Mouse (Mus musculus): ENCODE results near the gene Auh. TPM values are rescaled to one million over a fixed set of nuclear protein-coding genes. Genes with fewer than 3 reads are reported as not detected.
A peak's percentile ranks its signal among the peaks of the same experiment; 100 is the strongest.

Gene Auh
- total and polyA plus RNA-seq, 2 experiments, result 33.3 to 49.2 TPM

DNA sequence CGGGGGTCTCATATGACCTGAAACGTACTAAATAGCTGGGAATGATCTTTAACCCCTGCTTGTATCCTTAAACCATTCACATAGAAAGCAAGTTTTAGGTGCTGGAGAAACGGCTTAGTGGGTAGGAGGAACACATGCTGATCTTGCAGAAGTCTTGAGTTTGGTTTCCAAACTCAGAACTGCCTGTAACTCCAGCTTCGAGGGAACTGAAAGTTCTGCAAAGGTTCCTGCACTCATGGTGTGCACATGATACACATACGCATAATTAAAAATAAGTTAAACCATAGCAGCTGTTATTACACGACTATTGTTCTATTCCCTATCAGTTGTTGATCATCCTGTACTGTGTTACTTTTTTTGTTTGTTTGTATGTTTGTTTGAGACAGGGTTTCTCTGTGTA lies 32.9 kb upstream of the Auh start:
- no peak overlapping the region for H3K9ac ChIP-seq (ENCODE audit: low read depth, low read length)
- TF ChIP-seq POLR2A (IDR thresholded peaks at IDR 0.05; ENCODE audit: extremely low read depth, insufficient read depth, low read length), result no peak
- TF ChIP-seq CTCF (IDR thresholded peaks at IDR 0.05; ENCODE audit: low read depth, low read length), result no peak
- WGBS, result 82% methylated on average over 6 of the region's 6 CpGs

GRCm38 (mm10) chr13:52953779-52954553 lies 24.5 kb upstream of the Auh start:
- Histone ChIP-seq H3K27ac (replicated peaks; ENCODE audit: insufficient read depth, low read depth, low read length) (no peak overlapping the region), H3K36me3 (ENCODE audit: control insufficient read depth, insufficient read depth, low read length) (no peaks in the 10 kb centered on the region), H3K79me2 (ENCODE audit: control insufficient read depth, insufficient read depth, low read length) (no peaks in the 10 kb centered on the region), H3K9ac (ENCODE audit: low read depth, low read length) (no peak overlapping the region), H3K27me3 (ENCODE audit: control insufficient read depth, insufficient read depth, low read length) (no peaks in the 10 kb centered on the region), H3K4me1 (ENCODE audit: control insufficient read depth, insufficient read depth, low read length) (peaks cover 3% of the 10 kb centered on the region; the same call in 1 of the 2 replicates), H3K4me3 (ENCODE audit: insufficient read depth, low read depth, low read length) (no peak overlapping the region)
- peak; percentile 51 for DNase-seq (ENCODE audit: extremely low read depth, low read depth, low spot score)
- no peak for TF ChIP-seq POLR2A (IDR thresholded peaks at IDR 0.05; ENCODE audit: extremely low read depth, insufficient read depth, low read length)
- TF ChIP-seq CTCF (IDR thresholded peaks at IDR 0.05; ENCODE audit: low read depth, low read length), result no peak
- 96% methylated on average over 6 of the region's 6 CpGs for WGBS

More for the DNA sequence above, 32.9 kb upstream of the Auh start:
- no peaks in the 10 kb centered on the region for H3K27me3 ChIP-seq (ENCODE audit: control insufficient read depth, insufficient read depth, low read length)
- no peaks in the 10 kb centered on the region for H3K4me1 ChIP-seq (ENCODE audit: control insufficient read depth, insufficient read depth, low read length)
- DNase-seq (ENCODE audit: extremely low read depth, low read depth, low spot score), result no peak
- H3K36me3 ChIP-seq (ENCODE audit: control insufficient read depth, insufficient read depth, low read length), result peaks cover 10% of the 10 kb centered on the region
- no peaks in the 10 kb centered on the region for H3K79me2 ChIP-seq (ENCODE audit: control insufficient read depth, insufficient read depth, low read length)
- H3K27ac ChIP-seq (replicated peaks; ENCODE audit: insufficient read depth, low read depth, low read length), result no peak overlapping the region
- H3K4me3 ChIP-seq (ENCODE audit: insufficient read depth, low read depth, low read length), result no peak overlapping the region

GRCm38 (mm10) chr13:52949211-52949610 lies 19.7 kb upstream of the Auh start:
- Histone ChIP-seq H3K4me3 (ENCODE audit: insufficient read depth, low read depth, low read length) (no peak overlapping the region), H3K27ac (replicated peaks; ENCODE audit: insufficient read depth, low read depth, low read length) (no peak overlapping the region), H3K79me2 (ENCODE audit: control insufficient read depth, insufficient read depth, low read length) (no peaks in the 10 kb centered on the region), H3K9ac (ENCODE audit: low read depth, low read length) (no peak overlapping the region), H3K27me3 (ENCODE audit: control insufficient read depth, insufficient read depth, low read length) (no peaks in the 10 kb centered on the region), H3K36me3 (ENCODE audit: control insufficient read depth, insufficient read depth, low read length) (no peaks in the 10 kb centered on the region), H3K4me1 (ENCODE audit: control insufficient read depth, insufficient read depth, low read length) (peaks cover 3% of the 10 kb centered on the region; the same call in 1 of the 2 replicates)
- TF ChIP-seq POLR2A (IDR thresholded peaks at IDR 0.05; ENCODE audit: extremely low read depth, insufficient read depth, low read length) (no peak), CTCF (IDR thresholded peaks at IDR 0.05; ENCODE audit: low read depth, low read length) (no peak)
- WGBS, result 95% methylated on average over 3 of the region's 3 CpGs
- no peak for DNase-seq (ENCODE audit: extremely low read depth, low read depth, low spot score)

DNA sequence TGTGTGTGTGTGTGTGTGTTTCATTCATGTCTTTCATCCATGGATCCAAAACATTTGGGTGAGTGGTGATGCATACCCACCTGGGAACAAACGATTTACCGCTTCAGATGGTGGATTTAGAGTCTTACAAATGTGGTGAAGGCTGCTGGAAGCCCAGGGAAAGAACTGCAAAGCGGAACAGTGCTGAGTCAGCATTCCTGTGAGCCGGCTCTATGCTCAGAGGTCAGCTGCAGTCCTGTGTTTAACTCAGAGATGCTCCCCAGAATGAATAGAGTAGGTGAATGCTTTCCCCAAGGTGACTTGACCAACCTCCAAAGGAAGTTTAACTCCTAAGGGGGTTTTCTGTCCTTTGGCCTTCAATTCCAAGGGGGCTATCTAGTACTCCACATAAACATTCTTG lies 18.1 kb upstream of the Auh start:
- no peaks in the 10 kb centered on the region for H3K27me3 ChIP-seq (ENCODE audit: control insufficient read depth, insufficient read depth, low read length)
- no peak for TF ChIP-seq CTCF (IDR thresholded peaks at IDR 0.05; ENCODE audit: low read depth, low read length)
- no peak for TF ChIP-seq POLR2A (IDR thresholded peaks at IDR 0.05; ENCODE audit: extremely low read depth, insufficient read depth, low read length)
- no peak overlapping the region for H3K4me3 ChIP-seq (ENCODE audit: insufficient read depth, low read depth, low read length)
- H3K79me2 ChIP-seq (ENCODE audit: control insufficient read depth, insufficient read depth, low read length), result no peaks in the 10 kb centered on the region
- no peak for DNase-seq (ENCODE audit: extremely low read depth, low read depth, low spot score)
- no peaks in the 10 kb centered on the region for H3K36me3 ChIP-seq (ENCODE audit: control insufficient read depth, insufficient read depth, low read length)
- no peak overlapping the region for H3K9ac ChIP-seq (ENCODE audit: low read depth, low read length)
- no peak overlapping the region for H3K27ac ChIP-seq (replicated peaks; ENCODE audit: insufficient read depth, low read depth, low read length)
- no peaks in the 10 kb centered on the region for H3K4me1 ChIP-seq (ENCODE audit: control insufficient read depth, insufficient read depth, low read length)
- 92% methylated on average over 4 of the region's 4 CpGs for WGBS

DNA sequence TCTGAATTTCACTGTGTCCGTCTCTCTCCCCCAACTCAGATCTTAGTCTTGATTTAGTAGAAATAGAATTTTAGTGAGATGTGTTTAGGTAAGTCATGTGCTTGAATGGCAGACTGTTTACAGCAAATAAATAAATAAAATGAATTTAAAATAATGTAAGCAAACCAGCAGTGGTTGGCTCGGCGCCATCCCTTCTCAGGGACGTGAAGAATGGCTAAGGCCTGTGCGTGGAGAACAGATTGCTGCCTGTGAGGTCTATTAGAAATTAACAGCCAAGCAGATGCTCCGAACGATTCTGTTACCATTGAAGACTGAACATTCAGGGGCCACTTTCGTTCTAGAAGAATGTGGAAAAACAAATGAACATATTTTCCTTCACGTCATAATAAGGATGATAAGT lies 16.3 kb upstream of the Auh start:
- Histone ChIP-seq H3K4me3 (ENCODE audit: insufficient read depth, low read depth, low read length) (no peak overlapping the region), H3K36me3 (ENCODE audit: control insufficient read depth, insufficient read depth, low read length) (no peaks in the 10 kb centered on the region), H3K79me2 (ENCODE audit: control insufficient read depth, insufficient read depth, low read length) (no peaks in the 10 kb centered on the region), H3K27me3 (ENCODE audit: control insufficient read depth, insufficient read depth, low read length) (no peaks in the 10 kb centered on the region), H3K9ac (ENCODE audit: low read depth, low read length) (no peak overlapping the region), H3K4me1 (ENCODE audit: control insufficient read depth, insufficient read depth, low read length) (no peaks in the 10 kb centered on the region), H3K27ac (replicated peaks; ENCODE audit: insufficient read depth, low read depth, low read length) (no peak overlapping the region)
- 92% methylated on average over 9 of the region's 9 CpGs for WGBS
- no peak for DNase-seq (ENCODE audit: extremely low read depth, low read depth, low spot score)
- TF ChIP-seq POLR2A (IDR thresholded peaks at IDR 0.05; ENCODE audit: extremely low read depth, insufficient read depth, low read length) (no peak), CTCF (IDR thresholded peaks at IDR 0.05; ENCODE audit: low read depth, low read length) (no peak)

DNA sequence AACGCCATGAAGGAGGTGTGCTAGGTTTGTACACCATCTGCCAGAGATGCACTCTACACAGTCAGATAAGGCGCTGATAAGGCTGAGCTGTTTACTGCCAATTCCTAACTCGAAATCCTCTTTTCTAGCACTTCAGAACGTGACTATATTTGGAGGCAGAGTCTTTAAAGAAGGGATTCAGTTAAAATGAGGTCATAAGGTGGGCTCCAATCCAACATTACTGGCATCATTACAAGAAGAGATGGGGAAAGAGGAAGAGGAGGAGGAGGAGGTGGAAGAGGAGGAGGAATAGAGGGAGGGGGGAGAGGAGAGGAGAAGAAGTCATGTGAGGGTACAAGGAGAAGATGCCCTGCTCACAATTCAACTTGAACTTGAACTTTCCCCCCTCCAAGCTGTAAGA lies 14.6 kb upstream of the Auh start:
- Histone ChIP-seq H3K27me3 (ENCODE audit: control insufficient read depth, insufficient read depth, low read length) (no peaks in the 10 kb centered on the region), H3K4me3 (ENCODE audit: insufficient read depth, low read depth, low read length) (no peak overlapping the region), H3K79me2 (ENCODE audit: control insufficient read depth, insufficient read depth, low read length) (no peaks in the 10 kb centered on the region), H3K9ac (ENCODE audit: low read depth, low read length) (no peak overlapping the region), H3K27ac (replicated peaks; ENCODE audit: insufficient read depth, low read depth, low read length) (no peak overlapping the region), H3K36me3 (ENCODE audit: control insufficient read depth, insufficient read depth, low read length) (no peaks in the 10 kb centered on the region), H3K4me1 (ENCODE audit: control insufficient read depth, insufficient read depth, low read length) (no peaks in the 10 kb centered on the region)
- WGBS, result 68% methylated on average over 4 of the region's 4 CpGs
- no peak for DNase-seq (ENCODE audit: extremely low read depth, low read depth, low spot score)
- TF ChIP-seq POLR2A (IDR thresholded peaks at IDR 0.05; ENCODE audit: extremely low read depth, insufficient read depth, low read length) (no peak), CTCF (IDR thresholded peaks at IDR 0.05; ENCODE audit: low read depth, low read length) (no peak)

Measured in liver, adult 2 months (tissue).